Mouse (Mus musculus) left cerebral cortex, adult 9 months (tissue): ENCODE data around the gene Slc39a11.

ENCODE experiments used
- DNase-seq, 2 experiments: peaks; one replicate each; pipeline ENCODE4 v3.0.0; 2022; ENCODE audit warnings: low spot score in 2 of 2

The Slc39a11 gene

DNA sequence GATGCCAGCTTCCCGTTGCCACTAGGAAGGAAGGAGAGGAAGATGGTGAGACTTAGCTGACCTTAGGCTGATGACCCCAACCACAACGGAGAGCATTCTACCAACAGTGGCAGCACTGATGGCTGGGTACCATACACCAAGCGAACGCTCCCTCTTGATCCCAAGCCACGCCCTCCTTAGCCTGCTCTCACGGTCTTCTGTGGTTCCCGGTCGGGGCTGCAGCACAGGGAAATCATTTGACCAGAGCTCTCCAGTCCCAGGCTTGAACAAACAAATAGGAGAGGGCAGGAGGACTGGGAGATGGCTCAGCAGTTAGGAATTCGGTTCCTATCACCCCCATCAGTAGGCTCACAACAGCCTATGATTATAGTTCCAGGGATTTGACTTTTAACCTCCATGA is 403.4 kb downstream of the Slc39a11 start:
- DNase-seq = no peak

DNA sequence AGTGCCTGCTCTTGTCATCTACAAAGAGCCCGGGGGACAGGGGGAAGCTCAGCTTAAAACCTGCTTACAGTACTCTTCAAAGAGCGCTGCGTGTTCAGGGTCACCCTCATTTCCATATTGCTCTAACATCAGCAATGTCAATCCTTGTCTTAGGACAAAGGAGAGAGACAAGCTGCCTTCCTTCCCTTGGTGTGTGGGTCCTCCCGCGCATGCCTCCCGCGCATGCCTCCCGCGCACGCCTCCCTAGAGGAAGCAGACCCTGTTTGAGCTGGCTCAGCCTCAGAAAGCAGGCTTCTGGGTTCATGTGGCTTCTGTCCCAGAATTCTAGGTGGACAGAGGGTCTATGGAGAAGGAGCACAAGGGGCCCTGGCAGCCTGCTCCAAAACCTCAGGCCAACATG is 404.2 kb downstream of the Slc39a11 start:
- no peak for DNase-seq

DNA sequence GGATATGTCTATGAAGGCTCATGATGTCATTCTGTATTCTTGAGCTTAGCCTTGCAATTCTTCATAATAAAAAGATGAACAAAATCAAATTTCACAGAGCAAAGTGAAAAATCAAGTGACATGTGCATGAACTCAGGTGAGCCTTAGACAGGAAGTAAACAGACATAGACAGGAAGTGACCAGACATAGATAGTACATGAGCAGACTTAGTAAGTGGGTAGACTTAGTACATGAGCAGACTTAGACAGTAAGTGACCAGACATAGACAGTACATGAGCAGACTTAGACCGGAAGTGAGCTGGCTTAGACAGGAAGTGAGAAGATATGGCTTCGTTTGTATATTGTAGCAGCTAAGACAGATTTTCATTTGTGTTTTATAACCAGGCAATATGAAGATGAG is 415.4 kb downstream of the Slc39a11 start:
- DNase-seq = no peak

DNA sequence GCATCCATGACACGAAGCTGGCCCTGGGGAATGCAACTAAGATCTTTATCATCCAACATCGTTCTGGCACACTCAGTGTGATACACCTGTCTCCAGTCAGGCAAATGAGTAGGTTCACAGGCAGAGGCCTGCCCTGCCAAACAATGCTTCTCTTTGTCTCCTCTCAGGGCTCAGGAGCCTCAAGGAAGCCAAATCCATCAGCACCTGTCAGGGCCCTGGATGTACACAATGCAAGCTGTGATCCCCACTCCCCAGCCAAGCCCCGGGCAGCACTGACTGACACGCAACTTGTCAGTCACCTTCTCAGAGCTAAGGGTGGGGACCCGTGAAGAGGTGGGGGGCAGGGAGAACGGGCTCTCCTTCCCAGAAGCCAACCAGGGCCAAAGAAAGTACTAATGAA is 417.8 kb downstream of the Slc39a11 start:
- DNase-seq = no peak

DNA sequence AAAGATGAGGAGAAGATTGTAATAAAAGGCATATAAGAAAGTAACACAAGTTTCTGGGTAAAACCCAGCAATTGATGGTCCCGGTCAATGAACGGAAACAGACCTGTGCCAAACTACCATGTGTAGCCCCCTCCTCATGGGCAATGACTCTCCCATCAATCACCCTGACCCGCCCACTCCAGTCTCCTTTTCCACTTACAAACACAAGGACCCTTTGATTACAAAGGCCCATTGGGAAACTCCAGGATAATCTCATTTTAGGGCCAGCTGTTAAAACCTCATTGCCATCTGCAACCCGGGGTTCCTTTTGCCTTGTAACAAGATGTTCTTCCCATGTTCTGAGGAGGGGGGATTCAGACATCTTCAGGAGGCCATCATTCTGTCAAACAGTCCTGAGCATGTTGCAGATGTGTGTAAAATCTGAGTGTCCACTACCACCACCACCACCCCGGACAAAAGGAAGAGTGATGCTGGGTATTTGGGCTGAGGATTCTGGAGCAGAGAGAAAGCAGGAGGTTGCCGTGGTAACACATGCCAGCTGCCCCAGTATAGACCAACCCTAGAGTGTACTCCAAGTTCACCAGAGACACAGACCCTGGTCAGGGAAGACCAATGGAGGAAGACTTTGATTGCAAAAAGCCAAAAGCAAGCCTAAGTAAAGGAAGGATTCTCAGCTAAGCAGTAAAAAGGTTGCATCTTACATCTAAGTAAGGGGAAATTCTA is 419.3 kb downstream of the Slc39a11 start:
- no peak for DNase-seq

DNA sequence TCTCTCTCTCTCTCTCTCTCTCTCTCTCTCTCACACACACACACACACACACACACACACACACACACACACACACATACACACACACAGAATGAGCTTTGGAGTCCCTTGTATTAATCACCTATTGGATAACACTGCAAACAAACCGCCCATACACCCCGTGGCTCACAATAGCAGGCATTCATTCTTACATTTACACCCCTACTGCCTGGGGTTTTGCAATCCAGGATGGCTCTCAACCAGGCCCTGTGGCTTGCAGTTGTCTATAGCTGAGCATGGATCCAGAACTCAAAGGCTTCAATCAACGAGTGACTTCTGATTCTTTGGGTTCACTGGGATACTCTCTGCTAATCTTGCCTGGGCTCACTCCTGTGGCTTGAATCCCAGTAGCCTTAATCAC is 424.1 kb downstream of the Slc39a11 start:
- DNase-seq = no peak

DNA sequence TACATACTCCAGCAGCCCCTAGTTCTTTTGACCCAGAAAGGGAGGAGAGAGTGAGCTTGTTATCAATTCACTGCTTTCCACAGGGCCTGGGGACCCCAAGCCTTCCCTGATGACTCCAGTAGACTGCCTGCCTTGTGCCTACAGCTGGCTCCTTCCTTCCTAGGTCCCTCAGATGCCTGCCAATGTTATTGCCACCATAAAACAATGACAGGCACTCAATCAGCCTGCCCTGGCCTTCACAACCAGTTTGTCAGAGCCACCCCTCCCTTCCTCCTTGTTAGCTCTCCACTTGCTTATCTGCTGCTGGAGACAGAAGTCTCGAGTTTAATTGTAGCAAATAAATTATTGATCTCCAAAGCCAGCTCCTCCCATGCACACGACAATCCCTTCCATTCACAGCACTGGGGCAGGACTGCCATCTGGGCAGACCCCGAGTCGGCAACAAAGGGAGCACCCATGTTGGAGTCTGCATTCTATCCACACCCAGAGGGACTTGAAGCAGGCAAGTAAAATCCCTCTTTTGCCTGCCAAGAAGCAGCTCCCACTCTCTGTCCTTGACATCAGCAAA is 426.0 kb downstream of the Slc39a11 start:
- DNase-seq = no peak

DNA sequence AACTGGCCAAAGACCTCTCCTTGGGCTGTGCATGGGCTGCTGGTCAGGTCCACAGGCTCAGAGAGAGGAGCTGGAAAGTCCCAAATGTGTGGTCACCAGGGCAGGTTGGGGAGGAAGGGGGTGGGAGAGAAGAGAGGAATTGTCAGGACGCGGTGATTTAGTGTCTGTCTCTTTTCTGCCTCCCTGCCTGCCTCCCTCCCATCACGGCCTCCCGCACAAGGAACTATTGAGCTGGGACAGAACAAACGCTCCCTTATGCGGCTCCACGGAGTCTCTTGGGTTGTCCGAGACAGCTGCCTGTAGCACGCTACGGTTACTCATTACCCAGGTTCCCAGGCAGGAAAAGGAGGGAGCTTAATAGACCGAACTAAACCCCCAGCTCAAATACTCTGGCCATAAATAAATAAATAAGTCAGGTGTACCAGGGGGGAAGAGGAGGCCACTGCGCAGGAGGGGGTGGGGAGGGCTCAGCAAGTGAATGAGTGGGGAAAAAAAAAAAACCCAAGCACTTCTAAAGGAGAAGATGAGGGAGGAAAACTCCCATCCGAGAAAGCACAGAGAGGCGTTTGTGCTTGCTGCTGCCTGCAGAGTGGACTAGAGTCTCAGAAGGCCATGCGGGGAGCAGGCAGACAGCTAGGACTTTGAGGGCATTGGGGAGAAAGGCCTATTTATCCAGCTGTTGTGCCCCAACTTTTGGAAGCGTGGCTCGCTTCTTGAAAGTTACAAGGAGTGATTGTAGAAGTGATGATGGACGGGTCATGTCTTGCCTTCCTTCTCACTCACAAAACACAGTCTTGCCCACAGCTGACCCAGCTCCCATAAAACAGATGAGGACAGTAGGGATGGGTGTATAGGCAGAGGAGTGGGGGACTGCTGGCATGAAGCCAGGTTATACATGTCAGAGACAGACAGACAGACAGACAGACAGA is 428.3 kb downstream of the Slc39a11 start:
- DNase-seq = peak in 1 of 2 experiments; percentile 34

DNA sequence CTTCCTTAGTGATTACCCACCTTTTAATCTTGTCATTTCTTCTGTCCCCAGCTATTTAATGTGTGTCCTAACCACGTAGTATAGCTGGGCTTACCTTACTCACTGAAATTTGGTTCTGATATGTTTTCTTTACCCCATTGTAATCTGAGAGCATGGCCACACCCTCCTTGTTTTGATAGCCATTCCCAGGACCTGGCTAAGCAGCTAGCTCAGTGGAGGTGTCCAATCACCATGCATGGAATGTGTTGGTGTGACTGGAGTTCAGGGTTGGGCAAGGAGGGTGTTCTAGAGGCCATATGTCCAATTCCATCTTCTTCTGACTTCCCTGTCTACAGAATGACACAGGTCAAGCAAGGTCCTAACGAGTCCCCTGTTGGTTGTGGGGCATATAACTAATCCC is 429.2 kb downstream of the Slc39a11 start:
- DNase-seq = no peak

DNA sequence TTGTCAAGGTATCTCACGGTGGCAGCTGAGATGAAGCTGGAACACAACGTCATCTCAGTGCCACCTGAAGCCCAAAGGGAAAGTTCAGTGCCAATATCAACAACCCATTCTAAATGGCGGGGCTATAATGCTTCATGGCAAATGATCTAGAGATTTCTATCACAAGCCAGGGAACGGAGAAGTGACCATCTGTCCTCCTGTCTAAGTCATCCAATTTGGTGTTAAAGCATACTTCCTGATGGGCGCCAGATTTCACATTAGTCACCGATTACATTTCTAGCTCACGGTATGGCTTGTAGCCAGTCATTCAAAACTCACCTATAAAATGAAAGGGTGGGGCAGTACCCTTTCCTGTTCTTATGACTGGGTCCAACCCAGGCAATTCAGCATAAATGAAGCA is 435.1 kb downstream of the Slc39a11 start:
- DNase-seq = no peak

DNA sequence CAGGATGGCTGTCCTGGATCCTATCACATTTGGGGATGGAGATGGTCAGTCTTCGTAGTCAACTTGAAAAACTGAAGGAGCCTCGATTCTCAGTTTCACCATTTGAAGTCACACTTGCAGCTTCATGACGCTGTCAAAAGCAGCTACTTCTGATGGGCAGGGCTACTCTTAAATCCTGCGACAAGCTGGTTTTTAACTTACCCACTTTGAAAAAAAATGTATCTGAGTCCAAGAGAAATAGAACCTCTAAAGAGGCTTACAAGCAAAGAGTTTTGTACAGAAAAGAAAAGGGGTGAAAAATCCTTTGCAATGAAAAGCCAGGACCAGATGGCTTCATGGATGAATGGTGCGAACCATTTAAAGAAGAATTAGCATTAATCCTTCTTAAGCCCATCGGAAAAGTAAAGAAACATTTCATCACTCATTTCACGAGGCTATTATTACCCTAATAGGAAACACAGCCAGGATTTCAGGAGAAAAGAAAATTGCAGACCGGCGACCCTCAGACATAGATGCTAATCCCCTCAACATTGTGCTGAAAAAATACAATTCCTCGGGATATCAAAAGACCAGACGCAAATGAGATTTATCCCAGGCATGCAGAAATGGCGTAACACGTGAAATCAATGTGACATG is 437.4 kb downstream of the Slc39a11 start:
- no peak for DNase-seq

DNA sequence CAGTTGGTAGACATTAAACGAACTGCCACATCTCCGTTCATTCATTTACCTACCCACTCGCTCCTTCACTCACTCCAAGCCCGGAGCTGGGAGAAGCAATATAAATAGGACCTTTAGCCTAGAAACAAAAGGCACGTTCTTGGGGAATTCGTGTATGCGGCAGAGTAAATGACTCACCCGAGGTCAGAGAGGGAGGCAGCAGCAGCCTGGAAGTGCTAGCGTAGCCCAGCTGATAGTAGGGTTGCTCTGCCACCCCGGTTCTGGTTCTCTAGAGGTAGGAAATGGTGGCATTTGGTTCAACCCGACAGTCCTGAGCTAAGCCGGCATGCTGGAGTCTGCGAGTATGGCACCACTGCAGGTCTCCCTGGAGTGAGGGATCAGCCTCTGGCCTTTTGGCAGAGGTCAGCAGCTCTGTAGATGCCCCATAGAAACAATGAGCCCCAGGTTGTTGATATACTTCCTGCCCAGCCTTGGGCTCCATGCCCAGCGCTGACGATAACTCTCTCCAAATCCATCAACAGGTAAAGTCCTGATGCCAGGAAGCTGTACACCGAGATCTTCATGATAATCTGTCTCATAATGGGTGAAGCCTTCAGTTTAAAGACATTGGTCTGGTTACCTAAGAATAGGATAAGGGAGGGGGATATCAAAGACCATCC is 440.5 kb downstream of the Slc39a11 start:
- no peak for DNase-seq

DNA sequence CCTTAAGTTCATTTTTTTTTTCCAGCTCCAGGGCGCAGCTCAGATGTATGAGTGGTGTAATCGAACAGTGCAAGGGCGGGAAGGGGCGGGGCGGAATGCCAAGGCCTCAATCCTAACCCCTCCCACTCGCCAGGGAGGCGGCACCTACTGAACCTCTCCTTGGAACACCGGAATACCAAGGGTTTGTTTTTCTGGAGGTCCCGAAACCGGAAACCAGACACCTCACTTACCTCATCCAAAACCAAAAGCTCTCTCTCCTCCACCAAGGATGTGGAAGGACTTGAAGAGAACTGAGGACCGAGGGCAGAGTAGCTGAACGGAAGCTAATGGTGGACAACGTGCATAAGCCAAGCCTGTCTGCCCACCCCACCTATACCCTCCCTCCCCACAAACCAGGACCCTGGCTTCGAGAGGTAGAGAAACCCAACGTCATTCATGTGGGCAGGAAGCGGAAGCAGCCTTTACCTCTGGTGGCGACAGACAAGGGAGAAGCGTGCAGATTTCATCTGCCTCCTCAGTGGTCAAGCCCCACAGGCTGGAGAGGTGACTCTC is 441.3 kb downstream of the Slc39a11 start:
- DNase-seq = no peak

DNA sequence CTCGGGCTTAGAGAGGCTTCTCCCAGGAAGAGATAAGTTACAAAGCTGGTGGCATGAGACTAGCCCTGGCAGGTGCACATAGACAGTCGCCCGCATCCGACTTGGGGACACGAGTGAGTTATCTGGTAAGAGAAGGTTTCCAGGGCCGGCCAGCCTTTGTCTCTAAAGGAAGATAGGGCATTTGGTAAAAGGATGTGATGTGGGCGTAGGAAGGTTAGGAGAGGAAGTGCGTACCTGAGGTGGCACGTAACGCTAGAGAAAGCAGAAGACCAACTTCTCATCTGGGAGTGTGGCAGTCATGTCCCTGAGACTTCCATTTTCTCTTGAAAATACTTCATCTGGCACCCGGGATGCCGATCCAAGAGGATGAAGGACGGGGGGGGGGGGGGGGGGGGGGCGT is 441.9 kb downstream of the Slc39a11 start:
- DNase-seq = no peak

DNA sequence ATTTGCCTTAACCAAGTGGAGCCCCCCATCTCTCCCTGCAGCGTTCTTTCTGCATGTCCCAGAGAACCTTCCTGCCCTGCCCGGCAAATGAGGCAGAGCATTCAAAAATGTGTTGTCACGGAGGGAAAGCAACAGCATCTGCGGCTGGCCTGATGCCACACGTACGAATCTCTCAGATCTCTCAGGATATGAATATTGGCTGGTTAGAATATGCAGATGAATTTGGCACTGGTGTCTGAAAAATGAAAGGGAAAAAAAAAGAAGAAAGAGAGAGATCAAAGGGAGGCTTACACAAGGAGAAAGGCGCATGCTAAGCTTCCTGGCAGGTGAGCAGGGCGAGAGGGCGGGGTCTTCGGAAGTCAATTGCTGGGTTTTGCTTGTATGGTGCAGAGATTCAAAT is 443.8 kb downstream of the Slc39a11 start:
- no peak for DNase-seq

DNA sequence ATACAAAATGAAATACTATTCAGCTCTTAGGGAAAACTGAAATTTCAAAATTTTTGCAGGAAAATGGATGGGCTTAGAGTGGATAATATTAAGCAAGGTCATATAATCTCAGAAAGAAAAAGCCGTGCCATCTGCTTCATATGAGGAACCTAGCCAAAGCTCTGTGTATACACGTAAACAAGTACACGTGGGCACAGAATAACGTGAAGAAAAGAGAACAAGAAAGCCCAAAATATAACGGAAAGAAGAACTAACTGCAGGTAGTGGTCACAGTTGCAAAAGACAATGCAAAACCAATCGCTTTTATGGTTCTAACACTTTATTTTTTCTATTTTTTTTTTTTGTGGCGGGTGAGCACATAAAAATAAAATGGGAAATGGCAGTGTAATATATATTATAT is 446.9 kb downstream of the Slc39a11 start:
- DNase-seq = no peak

DNA sequence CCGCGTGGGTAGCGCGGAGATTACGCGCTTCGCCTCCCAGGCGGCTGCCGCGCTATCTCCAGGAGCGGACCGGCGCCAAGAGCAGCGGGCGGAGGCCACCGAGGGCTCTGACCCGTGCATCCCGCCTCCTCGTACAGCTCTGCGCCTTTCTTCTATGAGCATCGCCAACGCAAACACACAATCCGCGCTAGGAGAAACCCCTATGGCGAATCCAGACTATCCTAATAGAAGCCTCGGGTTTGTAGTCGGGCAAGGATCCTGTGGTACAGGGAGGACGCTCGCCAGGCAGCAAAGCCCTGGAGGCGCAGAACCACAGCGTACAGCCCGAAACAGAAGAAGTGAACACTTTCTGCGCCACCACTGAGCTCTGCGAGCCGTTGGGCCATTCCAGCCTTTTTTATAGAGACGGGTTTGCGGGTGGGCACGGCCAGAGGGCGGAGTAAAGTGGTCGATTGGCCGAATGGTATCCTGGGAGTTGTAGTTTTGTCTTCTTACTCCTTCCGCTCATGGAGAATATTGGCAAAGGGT is 448.3 kb downstream of the Slc39a11 start:
- peak; percentile 82 to 95 for DNase-seq

DNA sequence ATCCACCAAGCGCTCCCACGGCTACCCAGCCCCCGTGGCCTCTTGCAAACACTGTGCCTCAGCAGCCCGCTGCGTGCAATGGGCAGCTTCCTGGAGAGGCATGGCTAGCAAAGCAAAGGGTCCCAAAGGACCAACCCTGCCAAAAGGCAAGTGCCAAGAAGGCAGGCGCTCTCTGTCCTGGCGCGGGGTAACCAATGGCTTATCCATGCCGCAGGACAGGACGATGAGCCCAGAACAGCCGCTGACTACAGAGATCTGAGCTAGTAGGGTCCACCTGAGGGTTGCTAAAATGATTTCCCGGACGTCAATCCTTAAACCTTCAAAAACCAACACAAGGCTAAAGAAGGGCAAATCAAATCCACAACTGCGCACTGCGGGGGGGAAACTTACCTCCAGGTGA is 449.0 kb downstream of the Slc39a11 start:
- DNase-seq = no peak

DNA sequence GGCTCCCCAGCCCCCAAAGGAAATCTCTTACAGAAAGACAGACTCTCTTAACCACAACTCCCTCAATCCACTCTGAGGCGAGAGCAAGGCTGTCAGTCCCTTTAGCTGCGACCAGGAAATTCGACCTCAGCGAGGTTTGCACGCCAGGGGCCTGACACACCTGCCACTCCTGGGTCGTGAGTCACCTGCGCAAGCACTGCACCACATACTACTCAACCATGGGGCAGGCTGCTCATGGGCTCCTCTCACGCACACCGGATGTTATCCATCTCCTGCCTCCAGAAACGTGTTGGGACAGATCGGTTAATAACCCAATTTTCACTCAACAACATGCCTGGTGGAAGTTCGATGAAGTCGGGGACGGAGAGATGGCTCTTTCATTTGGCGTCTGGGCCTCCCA is 451.3 kb downstream of the Slc39a11 start:
- DNase-seq = no peak

DNA sequence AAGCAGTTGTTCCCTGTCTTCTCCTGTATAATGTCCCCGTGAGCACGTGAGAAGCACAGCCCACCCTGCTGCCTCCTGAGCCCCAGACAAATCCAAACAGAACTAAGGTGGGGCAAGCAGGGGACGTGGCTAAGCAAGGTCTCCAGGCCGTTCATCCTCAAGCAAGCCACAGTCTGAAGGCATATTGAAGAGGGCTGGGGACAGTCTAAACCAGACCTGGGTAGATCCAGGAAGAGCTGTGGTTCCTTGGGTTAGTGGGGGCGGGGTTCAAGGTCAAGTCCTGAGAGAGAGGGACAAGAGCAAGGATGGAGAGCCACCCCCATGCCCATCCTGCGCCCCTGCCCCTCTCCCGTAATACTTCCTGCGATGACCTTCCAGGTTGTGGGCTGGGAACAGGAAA is 452.3 kb downstream of the Slc39a11 start:
- DNase-seq = no peak
